Mouse (Mus musculus) liver, embryonic 12.5 days (tissue): ENCODE measurements around the gene C1qc. TPM values are rescaled to one million over a fixed set of nuclear protein-coding genes. Genes with fewer than 3 reads are reported as not detected.

ENCODE experiments used
- ATAC-seq: fragments of 200-750 bp; cut with Nextera tagmentation; 2 replicates; pipeline ENCODE4 v1.8.0; 2017; ENCODE audit warnings: moderate number of reproducible peaks, mild to moderate bottlenecking, moderate library complexity
- H3K27ac ChIP-seq: fragments of 300-500 bp; sonication (generic); 2 replicates; pipeline ENCODE4 v1.5.1; 2016; ENCODE audit warnings: mild to moderate bottlenecking
- H3K27me3 ChIP-seq: fragments of 300-500 bp; sonication (generic); replicated peaks from 2 replicates; pipeline ENCODE4 v1.6.1; 2016; ENCODE audit warnings: mild to moderate bottlenecking, moderate library complexity
- H3K36me3 ChIP-seq: fragments of 300-500 bp; sonication (generic); 2 replicates; pipeline ENCODE4 v1.6.1; 2016; ENCODE audit warnings: mild to moderate bottlenecking, moderate library complexity
- H3K4me1 ChIP-seq: fragments of 300-500 bp; sonication (generic); 2 replicates; pipeline ENCODE4 v1.6.1; 2016
- H3K4me2 ChIP-seq: fragments of 300-500 bp; sonication (generic); 2 replicates; pipeline ENCODE4 v1.6.1; 2016; ENCODE audit warnings: mild to moderate bottlenecking, moderate library complexity
- H3K4me3 ChIP-seq: fragments of 300-500 bp; sonication (generic); 2 replicates; pipeline ENCODE4 v1.5.1; 2016; ENCODE audit warnings: mild to moderate bottlenecking, moderate library complexity
- H3K9ac ChIP-seq: fragments of 300-500 bp; sonication (generic); 2 replicates; pipeline ENCODE4 v1.6.1; 2016; ENCODE audit warnings: mild to moderate bottlenecking, moderate library complexity
- H3K9me3 ChIP-seq: fragments of 300-500 bp; sonication (generic); replicated peaks from 2 replicates; pipeline ENCODE4 v1.6.1; 2016; ENCODE audit warnings: mild to moderate bottlenecking, moderate library complexity
- WGBS: fragments of 180-500 bp; shearing (Covaris S2); methylation state at CpG from one replicate; pipeline ENCODE4 v1.1.7; 2016; ENCODE audit not compliant: insufficient replicate concordance; 5-methylcytosine and 5-hydroxymethylcytosine counted together
- polyA plus RNA-seq: library from polyadenylated mRNA; unstranded; fragments of >200 nt; fragmentation: Nextera tagmentation; extraction: Ambion mirVana; gene quantifications from 2 replicates; pipeline ENCODE4 v1.2.1, GENCODE M21; 2016

The C1qc gene
- polyA plus RNA-seq, 1 experiment from 2014 or later = 33.5 TPM

GRCm38 (mm10) chr4:136893691-136894543 lies 1.1 kb upstream of the C1qc start:
- ATAC-seq = no peak
- Histone ChIP-seq H3K36me3 (no peaks in the 10 kb centered on the region), H3K4me2 (no peak overlapping the region), H3K27ac (no peak overlapping the region), H3K9ac (no peak overlapping the region), H3K4me3 (no peak overlapping the region), H3K27me3 (peaks cover 70% of the 10 kb centered on the region), H3K9me3 (no peaks in the 10 kb centered on the region), H3K4me1 (no peaks in the 10 kb centered on the region)
- 10% methylated on average over 9 of the region's 9 CpGs for WGBS

- H3K4me3 ChIP-seq = no peak overlapping the region
- no peak overlapping the region for H3K27ac ChIP-seq
- H3K36me3 ChIP-seq = no peaks in the 10 kb centered on the region
- H3K9me3 ChIP-seq = no peaks in the 10 kb centered on the region
- H3K9ac ChIP-seq = no peak overlapping the region
- no peaks in the 10 kb centered on the region for H3K4me1 ChIP-seq
- 36% methylated on average over 7 of the region's 7 CpGs for WGBS
- H3K4me2 ChIP-seq = no peak overlapping the region
- H3K27me3 ChIP-seq = peaks cover 55% of the 10 kb centered on the region
- ATAC-seq = no peak
Measured at GRCm38 (mm10) chr4:136892371-136892770, 494 bp downstream of the C1qc start.

- Histone ChIP-seq H3K4me1 (no peaks in the 10 kb centered on the region), H3K36me3 (no peaks in the 10 kb centered on the region), H3K27me3 (peaks cover 44% of the 10 kb centered on the region), H3K4me2 (no peak overlapping the region), H3K4me3 (no peak overlapping the region), H3K9me3 (no peaks in the 10 kb centered on the region), H3K9ac (no peak overlapping the region), H3K27ac (no peak overlapping the region)
- WGBS = 62% methylated on average over 4 of the region's 4 CpGs
- ATAC-seq = no peak
Measured at GRCm38 (mm10) chr4:136891115-136891514, 1.8 kb downstream of the C1qc start.

GRCm38 (mm10) chr4:136889981-136890380 lies 2.9 kb downstream of the C1qc start:
- no peak overlapping the region for H3K9ac ChIP-seq
- H3K27ac ChIP-seq = no peak overlapping the region
- no peak overlapping the region for H3K4me3 ChIP-seq
- no peaks in the 10 kb centered on the region for H3K4me1 ChIP-seq
- H3K9me3 ChIP-seq = no peaks in the 10 kb centered on the region
- no peak for ATAC-seq
- 76% methylated on average over 15 of the region's 15 CpGs for WGBS
- no peaks in the 10 kb centered on the region for H3K36me3 ChIP-seq
- H3K4me2 ChIP-seq = no peak overlapping the region
- H3K27me3 ChIP-seq = peaks cover 33% of the 10 kb centered on the region

- Histone ChIP-seq H3K9ac (no peak overlapping the region), H3K27ac (no peak overlapping the region), H3K9me3 (no peaks in the 10 kb centered on the region), H3K4me1 (no peaks in the 10 kb centered on the region), H3K4me3 (no peak overlapping the region), H3K4me2 (no peak overlapping the region), H3K36me3 (no peaks in the 10 kb centered on the region), H3K27me3 (peaks cover 22% of the 10 kb centered on the region)
- ATAC-seq = no peak
- 52% methylated on average over 5 of the region's 5 CpGs for WGBS
Measured at GRCm38 (mm10) chr4:136887714-136888113, 5.2 kb downstream of the C1qc start.

- ATAC-seq = no peak
- Histone ChIP-seq H3K4me2 (no peak within 1 kb of the TSS), H3K27me3 (peaks cover 10% of the 10 kb centered on the region; the same call in 1 of the 2 replicates), H3K9ac (no peak within 1 kb of the TSS), H3K4me1 (no peaks in the 10 kb centered on the region), H3K36me3 (no peaks in the 10 kb centered on the region), H3K9me3 (no peaks in the 10 kb centered on the region), H3K4me3 (no peak within 1 kb of the TSS), H3K27ac (no peak within 1 kb of the TSS)
- 30% methylated on average over 7 of the region's 7 CpGs for WGBS
Measured at GRCm38 (mm10) chr4:136886101-136886500, 6.8 kb downstream of the C1qc start, which contains the start of gene C1qb. TSS of gene C1qb (minus strand) at chr4:136886187.

- Histone ChIP-seq H3K9me3 (no peaks in the 10 kb centered on the region), H3K4me3 (no peak overlapping the region), H3K27me3 (peaks cover 4% of the 10 kb centered on the region; the same call in 1 of the 2 replicates), H3K4me2 (no peak overlapping the region), H3K36me3 (no peaks in the 10 kb centered on the region), H3K4me1 (no peaks in the 10 kb centered on the region), H3K27ac (no peak overlapping the region), H3K9ac (no peak overlapping the region)
- ATAC-seq = no peak
- WGBS = 13% methylated on average over 5 of the region's 5 CpGs
Measured at GRCm38 (mm10) chr4:136878601-136879000, 14.3 kb downstream of the C1qc start.

- no peak overlapping the region for H3K4me3 ChIP-seq
- ATAC-seq = no peak
Measured at GRCm38 (mm10) chr4:136878171-136878570, 14.7 kb downstream of the C1qc start.

GRCm38 (mm10) chr4:136876971-136877370 lies 15.9 kb downstream of the C1qc start:
- H3K9ac ChIP-seq = no peak overlapping the region
- no peaks in the 10 kb centered on the region for H3K4me1 ChIP-seq
- no peaks in the 10 kb centered on the region for H3K9me3 ChIP-seq
- WGBS = 25% methylated on average over 7 of the region's 7 CpGs
- peaks cover 4% of the 10 kb centered on the region; the same call in 1 of the 2 replicates for H3K27me3 ChIP-seq
- H3K27ac ChIP-seq = no peak overlapping the region
- no peak for ATAC-seq
- no peak overlapping the region for H3K4me2 ChIP-seq
- H3K4me3 ChIP-seq = no peak overlapping the region
- no peaks in the 10 kb centered on the region for H3K36me3 ChIP-seq

More at GRCm38 (mm10) chr4:136878171-136878570, 14.7 kb downstream of the C1qc start:
- Histone ChIP-seq H3K9ac (no peak overlapping the region), H3K27me3 (peaks cover 4% of the 10 kb centered on the region; the same call in 1 of the 2 replicates), H3K27ac (no peak overlapping the region), H3K4me2 (no peak overlapping the region), H3K36me3 (no peaks in the 10 kb centered on the region), H3K9me3 (no peaks in the 10 kb centered on the region), H3K4me1 (no peaks in the 10 kb centered on the region)
- 39% methylated on average over 8 of the region's 8 CpGs for WGBS

- Histone ChIP-seq H3K9ac (no peak overlapping the region), H3K27ac (no peak overlapping the region), H3K4me3 (no peak overlapping the region), H3K36me3 (no peaks in the 10 kb centered on the region), H3K4me2 (no peak overlapping the region), H3K4me1 (no peaks in the 10 kb centered on the region), H3K27me3 (peaks cover 1% of the 10 kb centered on the region; the same call in 1 of the 2 replicates), H3K9me3 (no peaks in the 10 kb centered on the region)
- WGBS = 74% methylated on average over 14 of the region's 14 CpGs
- no peak for ATAC-seq
Measured at GRCm38 (mm10) chr4:136875012-136875411, 17.9 kb downstream of the C1qc start.

GRCm38 (mm10) chr4:136868371-136868770 lies 24.5 kb downstream of the C1qc start:
- ATAC-seq = no peak
- Histone ChIP-seq H3K36me3 (no peaks in the 10 kb centered on the region), H3K9me3 (no peaks in the 10 kb centered on the region), H3K4me1 (0 out of 2 replicates have a peak, but pooled peaks cover 3% of the 10 kb centered on the region), H3K9ac (no peak overlapping the region), H3K4me3 (no peak overlapping the region), H3K4me2 (no peak overlapping the region), H3K27ac (no peak overlapping the region), H3K27me3 (peaks cover 37% of the 10 kb centered on the region)
- 71% methylated on average over 6 of the region's 6 CpGs for whole genome bisulfite sequencing

GRCm38 (mm10) chr4:136867690-136868345 lies 25.0 kb downstream of the C1qc start:
- no peaks in the 10 kb centered on the region for H3K9me3 ChIP-seq
- H3K4me1 ChIP-seq = 0 out of 2 replicates have a peak, but pooled peaks cover 3% of the 10 kb centered on the region
- WGBS = 17% methylated on average over 12 of the region's 12 CpGs
- H3K36me3 ChIP-seq = no peaks in the 10 kb centered on the region
- H3K27ac ChIP-seq = no peak overlapping the region
- no peak for ATAC-seq
- no peak overlapping the region for H3K9ac ChIP-seq
- peaks cover 43% of the 10 kb centered on the region for H3K27me3 ChIP-seq
- no peak overlapping the region for H3K4me2 ChIP-seq
- no peak overlapping the region for H3K4me3 ChIP-seq
